Comparison of ENCODE assay signal across 8 mouse cellular contexts in genomic region chr2:84019519-84020305, GRCm38 (mm10). TPM values are rescaled to one million over a fixed set of nuclear protein-coding genes. Genes with fewer than 3 reads are reported as not detected.
DNase-seq lines count a peak whose midpoint lies in the region; ATAC-seq lines count a peak whose summit lies in the region.
"Had no signal": no experiment of that assay in that cellular context is flagged by ENCODE, and none has a peak within 500 bp of the region (broad histone marks: within the 10 kb centered on the region; RNA-seq: fewer than 3 reads in every experiment).

No protein-coding gene starts in this region.

- 79% methylated on average over 8 of the region's 8 CpGs for WGBS in forebrain, embryonic 16.5 days

- no peaks in the 10 kb centered on the region for H3K4me1 ChIP-seq in forebrain, embryonic 16.5 days (replicated peaks; ENCODE audit: control insufficient read depth, insufficient read depth, low read length)

- H3K9me3 ChIP-seq in forebrain, embryonic 16.5 days (ENCODE audit: control insufficient read depth, low read length), result no peaks in the 10 kb centered on the region

- H3K27ac ChIP-seq in forebrain, embryonic 16.5 days (ENCODE audit: low read length), result no peak overlapping the region

- H3K9ac ChIP-seq in forebrain, embryonic 16.5 days (replicated peaks; ENCODE audit: low read depth, low read length), result no peak overlapping the region

- DNase-seq in MEL-GATA-1-ER (ENCODE audit: extremely low read depth, low read depth) (peak; percentile 52), liver (peak; percentile 35)
- DNase-seq in embryo, embryonic 10.5 days (ENCODE audit: low spot score), result peak; percentile 23
- peak; percentile 65 for DNase-seq in naive thymus-derived CD4-positive, alpha-beta T cell, adult 2 months (ENCODE audit: low read depth)
- DNase-seq in gastrocnemius, adult 8-10 months (ENCODE audit: low spot score in 2 of 2), result no peak

- H3K27me3 ChIP-seq in forebrain, embryonic 16.5 days (replicated peaks; ENCODE audit: control insufficient read depth, insufficient read depth, low read length), result no peaks in the 10 kb centered on the region

- no peak overlapping the region for H3K4me2 ChIP-seq in forebrain, embryonic 16.5 days (ENCODE audit: low read length)

- no peak for ATAC-seq in cerebellum, adult (ENCODE audit: insufficient number of reproducible peaks, low FRiP score, low TSS enrichment)
- no peak for ATAC-seq in forebrain, embryonic 16.5 days

- no peaks in the 10 kb centered on the region for H3K36me3 ChIP-seq in forebrain, embryonic 16.5 days (ENCODE audit: control insufficient read depth, insufficient read depth)

- H3K4me3 ChIP-seq in forebrain, embryonic 16.5 days (replicated peaks; ENCODE audit: low read length), result no peak overlapping the region

RNA-seq across cellular contexts. Expression of gene Gm13691, which starts 29.4 kb away (rescaled TPM):
- not detected in 2 replicates for polyA plus RNA-seq in forebrain, embryonic 16.5 days (2015; fragmentation: Nextera tagmentation; extraction: Ambion mirVana)
- under 1 TPM in 3 of 4 experiments, not detected in 1; 0.65 to 0.91 (median 0.80) TPM for total RNA-seq in gastrocnemius, adult 8-10 months (2022)
- polyA plus RNA-seq: large intestine, adult 2 months had no signal

RNA-seq across cellular contexts. Expression of gene Gm13697, which starts 35.2 kb away (rescaled TPM):
- polyA plus RNA-seq in forebrain, embryonic 16.5 days (2015; fragmentation: Nextera tagmentation; extraction: Ambion mirVana), result not detected in 2 replicates
- under 1 TPM in 3 of 4 experiments, not detected in 1; 0.65 to 0.91 (median 0.80) TPM for total RNA-seq in gastrocnemius, adult 8-10 months (2022)
- polyA plus RNA-seq: large intestine, adult 2 months had no signal

RNA-seq across cellular contexts. Expression of gene Gm13694, which starts 41.0 kb away (rescaled TPM):
- not detected in 2 replicates for polyA plus RNA-seq in forebrain, embryonic 16.5 days (2015; fragmentation: Nextera tagmentation; extraction: Ambion mirVana)
- under 1 TPM in 3 of 4 experiments, not detected in 1; 0.65 to 0.91 (median 0.80) TPM for total RNA-seq in gastrocnemius, adult 8-10 months (2022)
- polyA plus RNA-seq: large intestine, adult 2 months had no signal

RNA-seq across cellular contexts. Expression of gene Gm13696, which starts 46.8 kb away (rescaled TPM):
- polyA plus RNA-seq in forebrain, embryonic 16.5 days (2015; fragmentation: Nextera tagmentation; extraction: Ambion mirVana), result not detected in 2 replicates
- under 1 TPM in 3 of 4 experiments, not detected in 1; 0.65 to 0.91 (median 0.80) TPM for total RNA-seq in gastrocnemius, adult 8-10 months (2022)
- polyA plus RNA-seq: large intestine, adult 2 months had no signal

RNA-seq across cellular contexts. Expression of gene Gm13695, which starts 52.6 kb away (rescaled TPM):
- not detected in 2 replicates for polyA plus RNA-seq in forebrain, embryonic 16.5 days (2015; fragmentation: Nextera tagmentation; extraction: Ambion mirVana)
- total RNA-seq in gastrocnemius, adult 8-10 months (2022), result 1 to 10 TPM in 1 of 4 experiments, under 1 TPM in 2, not detected in 1; 0.65 to 5.6 (median 0.91) TPM
- polyA plus RNA-seq: large intestine, adult 2 months had no signal

Comparison
In these comparisons a context has a peak if more than half of its experiments do, and no peak if none do; other contexts are left out.
1. DNase-seq: peak in MEL-GATA-1-ER (single experiment), embryo, embryonic 10.5 days (single experiment), liver (single experiment) and naive thymus-derived CD4-positive, alpha-beta T cell, adult 2 months (single experiment); none in gastrocnemius, adult 8-10 months (0 of 2).